Mouse (Mus musculus): ENCODE results near the gene Mrpl51. TPM values are rescaled to one million over a fixed set of nuclear protein-coding genes. Genes with fewer than 3 reads are reported as not detected.

The Mrpl51 gene
- polyA plus RNA-seq, 1 experiment from 2014 or later: 160 TPM

Small RNA genes within 50 kb of the gene (microRNA-seq; reads per million reads assigned to microRNA genes)
- gene Mir3098 (2.5 reads per million, percentile 2 among the genes with 10 or more reads in this experiment), gene Mir8113 (not detected)

Other genes with a start within 250 kb of the Mrpl51 start
- gene Cops7a, start 226.3 kb upstream of the Mrpl51 start, polyA plus RNA-seq (2015; fragmentation: Nextera tagmentation; extraction: Ambion mirVana): 52.4 and 55.1 TPM in 2 replicates
- 0.07 TPM in 2 replicates for gene Pianp, start 195.1 kb upstream of the Mrpl51 start, polyA plus RNA-seq (2015; fragmentation: Nextera tagmentation; extraction: Ambion mirVana)
- 4.1 and 4.7 TPM in 2 replicates for gene Zfp384, start 182.7 kb upstream of the Mrpl51 start, polyA plus RNA-seq (2015; fragmentation: Nextera tagmentation; extraction: Ambion mirVana)
- gene Ing4, start 152.0 kb upstream of the Mrpl51 start, polyA plus RNA-seq (2015; fragmentation: Nextera tagmentation; extraction: Ambion mirVana): 27.6 and 30.9 TPM in 2 replicates
- gene Acrbp, start 142.1 kb upstream of the Mrpl51 start, polyA plus RNA-seq (2015; fragmentation: Nextera tagmentation; extraction: Ambion mirVana): 1.7 and 2.4 TPM in 2 replicates
- gene Lpar5, start 123.9 kb upstream of the Mrpl51 start, polyA plus RNA-seq (2015; fragmentation: Nextera tagmentation; extraction: Ambion mirVana): 1.3 TPM in 2 replicates
- 22.6 TPM in 2 replicates for gene Chd4, start 95.8 kb upstream of the Mrpl51 start, polyA plus RNA-seq (2015; fragmentation: Nextera tagmentation; extraction: Ambion mirVana)
- 32.1 and 33.5 TPM in 2 replicates for gene Nop2, start 59.9 kb upstream of the Mrpl51 start, polyA plus RNA-seq (2015; fragmentation: Nextera tagmentation; extraction: Ambion mirVana)
- 4.3 and 5.2 TPM in 2 replicates for gene Iffo1, start 46.6 kb upstream of the Mrpl51 start, polyA plus RNA-seq (2015; fragmentation: Nextera tagmentation; extraction: Ambion mirVana)
- 1,016 and 1,025 TPM in 2 replicates for gene Gapdh, start 25.3 kb upstream of the Mrpl51 start, polyA plus RNA-seq (2015; fragmentation: Nextera tagmentation; extraction: Ambion mirVana)
- 93.2 and 109 TPM in 2 replicates for gene Ncapd2, start 100 bp upstream of the Mrpl51 start, polyA plus RNA-seq (2015; fragmentation: Nextera tagmentation; extraction: Ambion mirVana)
- 1.8 and 1.9 TPM in 2 replicates for gene Vamp1, start 23.8 kb downstream of the Mrpl51 start, polyA plus RNA-seq (2015; fragmentation: Nextera tagmentation; extraction: Ambion mirVana)
- 8.4 and 9.0 TPM in 2 replicates for gene Tapbpl, start 40.1 kb downstream of the Mrpl51 start, polyA plus RNA-seq (2015; fragmentation: Nextera tagmentation; extraction: Ambion mirVana)
- gene Cd27, start 45.2 kb downstream of the Mrpl51 start, polyA plus RNA-seq (2015; fragmentation: Nextera tagmentation; extraction: Ambion mirVana): 1.3 and 1.6 TPM in 2 replicates
- not detected in 2 replicates for gene Tuba3a, start 94.2 kb downstream of the Mrpl51 start, polyA plus RNA-seq (2015; fragmentation: Nextera tagmentation; extraction: Ambion mirVana)
- 20.6 and 25.1 TPM in 2 replicates for gene Ltbr, start 122.1 kb downstream of the Mrpl51 start, polyA plus RNA-seq (2015; fragmentation: Nextera tagmentation; extraction: Ambion mirVana)
- 0.64 and 0.79 TPM in 2 replicates for gene Scnn1a, start 128.9 kb downstream of the Mrpl51 start, polyA plus RNA-seq (2015; fragmentation: Nextera tagmentation; extraction: Ambion mirVana)
- gene Tnfrsf1a, start 157.6 kb downstream of the Mrpl51 start, polyA plus RNA-seq (2015; fragmentation: Nextera tagmentation; extraction: Ambion mirVana): 29.4 and 31.0 TPM in 2 replicates
- 0.70 and 0.86 TPM in 2 replicates for gene Plekhg6, start 189.0 kb downstream of the Mrpl51 start, polyA plus RNA-seq (2015; fragmentation: Nextera tagmentation; extraction: Ambion mirVana)

Measured in liver, embryonic 15.5 days (tissue).